Mouse (Mus musculus) layer of hippocampus, postnatal 14 days (tissue): Measurements from ENCODE around the gene Mapkapk5. TPM values are rescaled to one million over a fixed set of nuclear protein-coding genes. Genes with fewer than 3 reads are reported as not detected.
"Not testable (repeated sequence)": the region's sequence is repeated elsewhere in the genome, so short reads cannot be mapped to it uniquely, and the experiment has no call there.

ENCODE experiments used
- DNase-seq, 2 experiments: peaks; one replicate each; pipeline ENCODE4 v3.0.0; 2021 to 2022; ENCODE audit warnings: low spot score in 2 of 2, mixed read lengths in 1 of 2
- total RNA-seq, 2 experiments: library from RNA; stranded (reverse); gene quantifications; 2 replicates each; pipeline ENCODE4 v1.2.3; 2021

Gene Mapkapk5
- total RNA-seq, 2 experiments from 2014 or later: 74.8 to 78.6 TPM

GRCm38 (mm10) chr5:121566035-121566681, 20.5 kb upstream of the Mapkapk5 start:
- DNase-seq: no peak

DNA sequence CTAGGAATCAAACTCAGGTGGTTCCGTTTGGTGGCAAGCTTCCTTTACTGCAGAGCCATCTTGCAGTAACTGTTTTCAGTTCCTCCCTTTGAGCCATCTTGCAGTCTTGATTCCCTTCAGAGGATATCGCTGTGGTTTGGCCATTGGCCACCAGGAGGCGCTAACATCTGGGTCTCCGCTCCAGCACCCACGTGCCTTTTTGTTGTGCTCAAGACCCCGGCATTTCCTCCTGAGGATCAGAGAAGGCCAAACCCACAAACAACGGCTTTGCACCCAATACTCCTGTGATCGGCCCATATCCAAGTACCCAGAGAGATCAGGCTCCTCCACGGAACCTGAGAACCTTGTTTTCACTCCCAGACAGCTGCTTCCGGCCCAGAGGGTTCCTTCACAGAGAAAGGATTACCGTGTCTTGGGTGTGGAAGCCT, 18.8 kb upstream of the Mapkapk5 start:
- DNase-seq: peak; percentile 69 to 79

DNA sequence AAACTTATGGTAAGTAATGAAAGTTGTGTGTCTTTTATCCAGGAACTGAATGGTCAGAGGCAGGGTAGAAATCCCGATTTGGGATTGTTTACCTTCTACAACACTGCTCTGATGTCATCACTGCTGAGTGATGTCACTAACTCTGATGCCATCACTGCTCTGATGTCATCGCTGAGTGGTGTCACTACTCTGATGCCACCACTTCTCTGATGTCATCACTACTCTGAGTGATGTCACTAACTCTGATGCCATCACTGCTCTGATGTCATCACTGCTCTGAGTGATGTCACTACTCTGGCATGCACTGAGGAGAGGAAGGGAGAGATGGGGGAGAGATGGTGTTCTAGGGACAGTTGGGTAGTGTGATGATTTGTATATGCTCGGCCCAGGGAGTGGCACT, 16.7 kb upstream of the Mapkapk5 start:
- DNase-seq: no peak

GRCm38 (mm10) chr5:121549196-121549595, 3.5 kb upstream of the Mapkapk5 start:
- DNase-seq: no peak

GRCm38 (mm10) chr5:121547084-121547483, 1.4 kb upstream of the Mapkapk5 start:
- DNase-seq: no peak

- peak in 1 of 2 experiments; percentile 38 for DNase-seq
These were observed 808 bp upstream of the Mapkapk5 start for GRCm38 (mm10) chr5:121546530-121546895.

DNA sequence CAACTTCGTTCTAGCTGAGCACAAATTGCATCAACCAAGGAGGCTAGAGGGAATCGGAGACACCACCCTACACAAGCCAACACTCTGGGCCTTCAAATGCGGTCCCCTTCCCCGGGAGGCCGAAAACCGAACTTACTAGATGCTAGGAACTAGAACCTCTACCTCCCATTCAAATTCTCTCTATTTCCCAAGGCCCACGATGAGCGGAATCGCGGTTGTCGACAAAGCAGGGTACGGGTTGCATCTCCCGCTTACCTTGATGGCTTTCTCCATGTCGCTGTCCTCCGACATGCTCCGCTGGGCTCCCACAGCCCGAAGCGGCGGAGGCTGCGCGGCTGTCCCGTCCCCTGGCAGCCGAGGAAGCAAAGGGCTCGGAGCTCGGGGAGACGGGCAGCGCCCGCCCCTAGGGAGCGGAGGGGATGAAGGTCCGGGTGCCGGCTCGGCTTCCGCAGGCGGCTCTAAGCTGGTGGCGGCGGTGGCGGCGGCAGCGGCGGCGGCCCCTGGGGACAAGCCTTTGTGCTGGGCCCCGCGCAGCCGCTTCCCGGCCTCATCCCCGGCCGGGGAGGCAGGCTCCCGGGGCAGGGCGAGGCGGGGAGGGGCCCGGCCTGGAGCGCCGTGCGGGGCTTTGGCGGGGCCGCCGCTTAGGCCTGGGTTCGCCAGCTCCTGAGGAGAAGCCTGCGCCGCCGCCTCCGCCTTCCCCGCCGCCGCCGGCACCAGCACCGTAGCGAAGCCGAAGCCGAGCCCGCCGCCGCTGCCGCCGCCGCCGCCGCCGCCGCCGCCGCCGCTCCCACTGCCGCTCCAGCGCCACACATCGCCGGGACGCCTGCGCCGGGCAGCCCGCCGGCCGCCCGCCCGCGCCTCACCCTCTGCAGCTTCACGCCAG, 554 bp downstream of the Mapkapk5 start, which contains the start of the genes Adam1a and Gm42878:
Adam1a (minus strand) TSS at position 573 of the 883 bp plus-strand sequence.
Gm42878 (minus strand) TSS at position 573 of the 883 bp plus-strand sequence.
- peak; percentile 15 to 29 for DNase-seq

GRCm38 (mm10) chr5:121543370-121543769, 2.3 kb downstream of the Mapkapk5 start:
- no peak for DNase-seq

DNA sequence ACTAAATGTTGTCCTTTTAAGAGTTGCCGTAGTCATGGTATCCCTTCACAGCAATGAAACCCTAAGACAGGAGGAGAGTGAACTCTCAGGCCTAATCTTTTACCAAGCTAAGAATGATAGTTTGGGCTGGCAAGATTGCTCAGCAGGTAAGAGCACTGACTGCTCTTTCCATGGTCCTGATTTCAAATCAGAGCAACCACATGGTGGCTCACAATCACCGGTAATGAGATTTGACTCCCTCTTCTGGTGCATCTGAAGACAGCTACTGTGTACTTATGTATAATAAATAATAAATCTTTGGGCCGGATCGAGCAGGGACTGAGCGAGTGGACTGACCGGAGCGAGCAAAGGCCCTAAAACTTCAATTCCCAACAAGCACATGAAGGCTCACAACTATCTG, 4.5 kb downstream of the Mapkapk5 start:
- DNase-seq: no peak

DNA sequence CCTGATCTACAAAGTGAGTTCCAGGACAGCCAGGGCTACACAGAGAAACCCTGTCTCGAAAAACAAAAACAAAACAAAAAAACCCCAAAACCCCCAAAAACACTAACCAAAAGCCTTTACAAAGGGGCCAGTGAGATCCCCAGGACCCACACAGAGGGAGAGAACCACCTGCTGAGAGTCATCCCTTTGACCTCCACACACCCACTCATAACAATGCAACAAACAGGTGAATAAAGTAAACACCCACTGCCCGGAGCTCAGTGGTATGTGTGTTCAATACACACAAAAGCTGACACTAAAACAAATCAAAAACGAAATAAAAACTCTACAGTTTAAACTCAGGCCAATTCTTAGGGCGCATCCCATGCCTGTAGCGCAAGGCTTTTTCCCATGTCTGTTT, 5.6 kb downstream of the Mapkapk5 start:
- no peak for DNase-seq

DNA sequence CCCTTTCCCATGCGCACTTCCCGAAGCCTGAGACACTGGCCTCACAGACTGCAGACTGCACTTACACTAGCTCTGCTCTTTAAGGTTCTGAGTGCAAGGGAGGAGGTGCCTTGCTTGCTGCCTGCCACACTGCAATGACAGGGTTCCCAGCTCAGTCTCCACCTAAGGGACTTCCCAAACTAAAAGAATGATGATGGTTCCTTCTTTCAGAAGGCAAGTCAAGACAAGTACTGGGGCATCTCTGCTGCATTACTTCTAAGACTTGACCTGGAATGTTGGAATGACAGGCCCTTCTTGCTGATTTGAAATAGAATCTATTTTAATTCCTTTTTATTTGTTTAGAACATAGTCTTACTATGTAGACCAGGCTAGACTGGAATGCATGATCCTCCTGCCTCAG, 8.1 kb downstream of the Mapkapk5 start:
- no peak for DNase-seq

- DNase-seq: no peak
These were observed 8.7 kb downstream of the Mapkapk5 start for GRCm38 (mm10) chr5:121536921-121537555.

DNA sequence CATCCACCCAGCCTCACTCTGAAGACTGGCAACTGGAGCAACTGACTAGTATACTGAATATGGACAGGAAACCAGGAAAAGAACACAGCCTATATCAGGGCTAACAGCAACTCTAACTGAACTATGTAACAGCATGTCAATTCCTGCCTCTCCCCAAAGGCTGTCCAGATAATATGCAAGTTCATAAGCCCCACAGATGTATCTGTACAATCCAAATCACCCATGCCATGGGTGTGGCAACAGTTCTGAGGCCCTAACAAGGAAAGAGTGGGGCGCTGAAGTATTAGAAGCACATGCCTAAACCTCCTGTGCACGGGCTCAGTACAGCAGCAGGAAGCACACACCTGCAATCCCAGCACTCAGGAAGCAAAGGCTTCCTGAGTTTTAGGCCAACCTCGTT, 10.6 kb downstream of the Mapkapk5 start:
- DNase-seq: no peak

DNA sequence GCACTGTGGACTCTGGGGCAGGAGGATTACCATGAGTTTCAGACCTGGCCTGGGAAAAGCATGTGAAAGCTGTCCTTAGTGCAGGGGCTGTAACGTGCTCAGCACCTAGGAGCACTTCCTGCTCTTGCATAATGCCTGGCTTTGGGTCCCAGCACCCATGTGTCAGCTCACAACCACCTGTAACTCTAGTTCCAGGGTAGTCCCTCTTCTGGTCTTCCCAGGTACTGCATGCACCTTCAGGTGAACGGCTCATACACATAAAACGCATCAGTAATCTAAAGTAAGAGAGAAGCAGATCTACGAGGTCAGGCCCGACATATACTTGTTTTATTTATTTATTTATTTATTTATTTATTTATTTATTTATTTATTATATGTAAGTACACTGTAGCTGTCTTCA, 11.2 kb downstream of the Mapkapk5 start:
- no peak for DNase-seq

- DNase-seq: no peak
These were observed 18.7 kb downstream of the Mapkapk5 start for GRCm38 (mm10) chr5:121526961-121527360.

- no peak for DNase-seq
These were observed 19.2 kb downstream of the Mapkapk5 start for GRCm38 (mm10) chr5:121526526-121526925.

DNA sequence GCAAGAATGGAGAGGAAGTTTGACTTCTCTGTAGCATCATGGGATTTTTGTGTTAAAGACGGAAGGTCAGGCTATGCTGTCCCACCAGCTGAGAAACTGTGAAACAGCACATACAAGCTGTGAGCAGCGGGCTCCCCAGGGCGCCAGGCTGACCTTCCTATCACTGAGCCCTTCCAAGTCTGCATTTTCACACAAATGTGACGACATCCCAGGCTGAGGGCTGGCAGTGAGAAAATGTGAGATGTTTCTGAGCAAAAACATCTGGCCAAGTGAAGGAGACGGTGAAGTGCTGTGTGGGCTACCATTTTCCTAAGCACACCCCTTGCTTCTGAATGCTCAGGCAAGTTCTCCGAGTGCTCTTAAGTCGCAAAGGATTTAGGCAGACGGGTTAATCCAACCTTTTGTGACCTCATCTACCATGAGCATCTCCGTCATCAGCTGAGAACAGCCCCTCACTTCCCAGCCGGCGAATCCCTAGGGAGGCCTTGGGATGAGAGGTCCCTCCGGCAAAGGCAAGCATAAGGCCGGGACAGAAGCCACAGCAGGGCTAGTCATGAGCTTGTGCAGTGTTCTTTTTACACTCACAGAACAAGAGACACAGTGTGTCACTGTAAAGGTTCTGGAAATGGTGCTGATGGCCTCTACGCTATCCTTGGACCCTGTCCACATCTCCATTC, 19.8 kb downstream of the Mapkapk5 start:
- no peak for DNase-seq

GRCm38 (mm10) chr5:121519758-121520157, 25.9 kb downstream of the Mapkapk5 start:
- not testable (repeated sequence) for DNase-seq

GRCm38 (mm10) chr5:121518983-121519382, 26.7 kb downstream of the Mapkapk5 start:
- DNase-seq: no peak

DNA sequence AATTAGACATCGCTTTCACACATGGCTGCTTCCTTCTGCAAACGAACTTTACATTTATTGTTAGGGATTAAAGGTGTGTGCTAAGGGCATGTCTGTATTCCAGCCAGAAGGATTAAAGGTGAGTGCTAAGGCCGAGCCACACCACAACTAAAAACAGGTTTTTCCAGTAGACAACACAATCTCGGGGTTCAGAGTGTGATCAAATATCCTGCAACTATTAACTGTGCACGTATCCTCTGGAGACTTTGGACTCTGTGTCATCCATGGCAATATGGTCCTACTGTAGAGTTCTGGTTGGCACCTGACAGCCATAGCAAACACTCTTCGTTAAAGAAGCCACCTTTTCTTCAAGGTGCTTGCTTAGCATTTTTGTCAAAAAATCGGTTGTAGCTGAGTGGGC, 35.7 kb downstream of the Mapkapk5 start:
- DNase-seq: no peak

DNA sequence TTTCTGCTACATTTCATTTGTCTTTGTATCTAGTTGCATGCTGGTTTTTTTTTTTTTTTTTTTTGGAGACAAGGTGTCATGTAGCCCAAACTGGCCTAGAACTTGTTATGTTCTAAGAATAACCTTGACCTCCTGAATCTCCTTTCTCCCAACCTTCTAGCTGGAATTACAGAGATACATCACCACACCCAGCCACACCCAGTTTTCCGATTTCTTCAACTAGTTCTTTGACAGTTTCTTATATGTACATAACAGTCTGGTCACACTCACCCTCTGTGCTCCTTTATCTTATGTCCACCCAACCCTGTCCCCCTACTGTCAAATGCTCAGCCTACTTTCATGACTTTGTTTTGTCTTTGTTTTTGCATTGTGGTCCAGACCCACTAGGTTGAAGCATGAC, 38.9 kb downstream of the Mapkapk5 start:
- no peak for DNase-seq
